Mouse (Mus musculus): ENCODE measurements around the gene Lpcat3. TPM values are rescaled to one million over a fixed set of nuclear protein-coding genes. Genes with fewer than 3 reads are reported as not detected.

The Lpcat3 gene
- total RNA-seq, 2 experiments from 2014 or later: 22.4 to 32.8 TPM

GRCm38 (mm10) chr6:124702784-124703103 is 39.9 kb downstream of the Lpcat3 start:
- peak; percentile 95 for ATAC-seq (ENCODE audit: poor library complexity, severe bottlenecking)

DNA sequence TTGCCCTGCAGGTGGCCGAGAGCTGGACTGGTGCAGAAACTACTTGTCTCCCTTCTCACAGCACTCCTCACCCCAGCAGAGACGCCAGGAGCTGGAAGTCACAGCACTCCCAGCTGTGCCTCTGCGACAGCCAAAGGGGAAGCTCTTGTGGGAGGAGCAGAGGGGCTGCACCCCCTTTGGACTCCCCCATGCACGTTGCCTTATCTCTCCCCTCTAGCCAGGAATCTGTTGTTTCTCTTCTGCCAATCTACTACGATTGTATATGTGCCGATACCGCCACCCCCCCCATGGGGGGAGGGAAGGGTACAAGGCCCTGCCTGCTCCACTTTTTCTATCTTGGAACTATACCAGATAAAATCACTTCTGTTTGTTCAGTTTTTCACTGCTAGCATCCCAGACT is 41.0 kb downstream of the Lpcat3 start:
- ATAC-seq (ENCODE audit: poor library complexity, severe bottlenecking): no peak

DNA sequence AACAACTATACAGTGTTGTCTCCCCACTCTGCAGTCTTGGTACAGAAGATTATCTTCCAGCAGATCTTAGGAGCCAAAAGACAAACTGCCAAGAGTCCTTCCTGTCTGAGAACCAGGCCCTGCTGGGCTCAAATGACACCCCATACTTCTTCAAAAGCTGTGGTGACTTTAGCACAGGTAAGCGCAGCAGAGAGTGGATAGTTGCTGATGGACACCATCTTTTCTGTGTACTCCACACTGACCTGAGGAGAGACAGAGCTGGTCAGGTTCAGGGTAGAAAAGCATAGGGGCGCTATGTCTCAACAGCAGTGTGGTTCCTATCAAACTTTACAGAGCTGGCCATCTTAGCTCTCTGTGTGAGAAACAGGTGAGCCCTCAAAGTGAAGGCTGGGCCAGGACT is 41.6 kb downstream of the Lpcat3 start:
- no peak for ATAC-seq (ENCODE audit: poor library complexity, severe bottlenecking)

- no peak for ATAC-seq (ENCODE audit: poor library complexity, severe bottlenecking)
Observed at GRCm38 (mm10) chr6:124706061-124706627, 43.3 kb downstream of the Lpcat3 start.

DNA sequence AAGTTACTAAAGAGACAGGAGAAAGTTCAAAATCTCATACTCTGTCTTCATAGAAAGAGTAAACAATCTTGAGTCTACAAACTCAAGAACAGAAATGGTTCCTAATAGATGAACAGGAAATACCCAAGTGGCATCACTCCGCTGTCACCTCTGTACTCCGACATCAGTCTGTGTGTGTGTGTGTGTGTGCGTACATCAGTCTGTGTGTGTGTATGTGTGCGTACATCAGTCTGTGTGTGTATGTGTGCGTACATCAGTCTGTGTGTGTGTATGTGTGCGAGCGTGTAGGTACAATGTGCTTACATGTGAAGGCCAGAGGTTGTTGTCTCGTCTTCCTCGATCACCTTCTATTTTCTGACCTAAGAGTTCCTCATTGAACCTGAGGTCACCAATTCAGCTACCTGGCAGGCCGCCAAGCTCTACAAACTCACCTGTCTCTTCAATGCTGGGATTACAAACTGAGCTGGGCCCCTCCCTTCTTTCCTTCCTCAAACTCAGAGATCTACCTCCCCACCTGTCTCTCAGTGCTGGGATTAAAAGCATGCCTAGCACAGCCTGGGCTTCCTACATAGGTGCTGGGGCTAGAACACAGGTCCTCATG is 45.6 kb downstream of the Lpcat3 start:
- ATAC-seq (ENCODE audit: poor library complexity, severe bottlenecking): no peak

GRCm38 (mm10) chr6:124711824-124712782 is 49.3 kb downstream of the Lpcat3 start, which contains the start of the genes Emg1 and Phb2:
Gene Emg1 (minus strand): TSS chr6:124712178.
Gene Phb2 (plus strand): TSS chr6:124712336.
- ATAC-seq (ENCODE audit: poor library complexity, severe bottlenecking): peak; percentile 95

DNA sequence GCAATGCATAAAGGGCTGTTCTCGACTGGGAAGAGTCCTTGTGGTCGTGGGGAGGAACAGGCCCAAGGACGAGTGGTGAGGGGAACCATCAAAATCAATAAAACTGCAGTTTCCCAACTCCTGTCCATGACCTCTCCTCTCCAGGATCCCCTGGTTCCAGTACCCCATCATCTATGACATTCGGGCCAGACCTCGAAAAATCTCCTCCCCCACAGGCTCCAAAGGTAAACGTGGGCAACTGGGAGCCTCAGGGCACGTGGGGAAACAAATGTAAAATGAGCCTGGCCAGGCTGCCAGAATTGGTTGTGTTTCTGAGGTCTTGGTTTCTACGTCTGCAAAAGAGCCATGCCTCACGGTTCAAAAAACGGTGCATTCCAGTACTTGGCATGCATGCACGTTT is 50.1 kb downstream of the Lpcat3 start:
- no peak for ATAC-seq (ENCODE audit: poor library complexity, severe bottlenecking)

DNA sequence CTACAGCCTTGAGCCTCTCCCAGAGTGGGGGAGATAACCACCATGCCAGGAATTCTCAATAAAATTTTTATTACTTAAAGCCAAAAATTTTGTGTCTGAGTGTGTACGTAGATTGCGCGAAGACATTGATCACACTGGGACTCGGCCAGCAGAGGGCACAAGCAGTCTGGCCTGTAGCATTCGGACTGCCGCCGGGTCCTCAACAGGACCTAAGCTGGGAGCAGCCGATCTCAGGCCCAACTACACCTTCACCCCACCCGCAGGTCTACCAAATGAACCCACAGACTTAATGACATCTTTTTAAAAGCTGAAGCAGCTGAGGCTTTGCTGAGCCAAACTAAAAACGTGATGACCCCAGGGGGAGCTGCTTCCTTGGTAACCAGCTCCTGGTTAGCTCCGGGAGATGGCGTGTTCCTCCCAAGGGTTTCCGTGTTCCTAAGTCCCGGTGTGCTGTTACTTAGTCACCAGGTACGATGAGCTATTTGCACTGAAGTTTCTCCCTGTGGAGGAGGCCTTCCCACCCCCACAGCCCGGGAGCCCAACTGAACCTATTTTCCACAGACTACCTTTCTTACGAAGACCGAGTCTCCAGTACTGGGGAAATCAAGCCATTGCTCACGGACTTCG is 54.1 kb downstream of the Lpcat3 start:
- peak; percentile 66 for ATAC-seq (ENCODE audit: poor library complexity, severe bottlenecking)

- no peak for ATAC-seq (ENCODE audit: poor library complexity, severe bottlenecking)
Observed at GRCm38 (mm10) chr6:124717968-124718367, 55.1 kb downstream of the Lpcat3 start.

DNA sequence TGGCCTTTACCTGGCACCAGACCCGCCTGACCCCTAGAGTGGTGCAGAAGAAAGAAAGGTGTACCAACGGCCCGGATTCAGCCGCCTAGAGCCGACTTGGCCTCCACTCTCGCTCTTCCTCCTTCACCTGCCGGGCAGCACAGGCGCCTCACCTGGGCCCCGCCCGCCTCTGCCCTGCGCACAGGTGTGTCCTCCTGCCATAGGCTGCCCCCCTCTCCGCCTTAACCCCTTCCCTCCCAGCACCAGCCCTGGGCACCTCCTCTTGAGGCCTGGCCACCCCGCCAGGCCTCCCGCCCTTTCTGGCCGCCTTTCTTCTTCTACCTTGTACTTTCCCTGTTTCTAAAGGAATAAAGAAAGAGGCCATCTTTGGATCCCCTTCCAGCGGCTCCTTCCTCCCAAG is 55.9 kb downstream of the Lpcat3 start:
- ATAC-seq (ENCODE audit: poor library complexity, severe bottlenecking): no peak

- no peak for ATAC-seq (ENCODE audit: poor library complexity, severe bottlenecking)
Observed at GRCm38 (mm10) chr6:124719354-124719978, 56.6 kb downstream of the Lpcat3 start.

- ATAC-seq (ENCODE audit: poor library complexity, severe bottlenecking): peak; percentile 19; the same call in 1 of the 2 replicates
Observed at GRCm38 (mm10) chr6:124720904-124721303, 58.1 kb downstream of the Lpcat3 start.

GRCm38 (mm10) chr6:124722876-124723473 is 60.1 kb downstream of the Lpcat3 start:
- peak; percentile 1; the same call in 1 of the 2 replicates for ATAC-seq (ENCODE audit: poor library complexity, severe bottlenecking)

- peak; percentile 80 for ATAC-seq (ENCODE audit: poor library complexity, severe bottlenecking)
Observed at GRCm38 (mm10) chr6:124723541-124723940, 60.7 kb downstream of the Lpcat3 start.

DNA sequence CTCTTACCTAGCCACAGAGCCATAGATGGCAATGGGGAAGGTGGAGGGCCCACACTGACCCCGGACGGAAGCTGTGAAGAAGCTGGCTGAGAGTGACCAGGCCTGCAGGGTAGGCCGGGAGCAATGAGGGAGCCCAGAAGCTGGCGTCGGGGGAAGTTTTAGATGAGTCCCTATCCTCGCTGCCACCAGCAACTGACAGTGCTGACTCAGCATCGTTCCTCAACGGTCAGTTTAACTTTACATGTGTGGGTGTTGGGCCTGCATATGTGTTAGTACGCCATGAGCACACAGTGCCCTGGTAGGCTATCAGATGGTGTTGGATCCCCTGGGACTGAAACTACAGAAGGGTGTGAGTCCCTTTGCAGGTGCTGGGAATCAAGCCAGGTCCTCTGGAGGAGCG is 61.6 kb downstream of the Lpcat3 start:
- no peak for ATAC-seq (ENCODE audit: poor library complexity, severe bottlenecking)

GRCm38 (mm10) chr6:124728621-124729020 is 65.8 kb downstream of the Lpcat3 start:
- no peak for ATAC-seq (ENCODE audit: poor library complexity, severe bottlenecking)

DNA sequence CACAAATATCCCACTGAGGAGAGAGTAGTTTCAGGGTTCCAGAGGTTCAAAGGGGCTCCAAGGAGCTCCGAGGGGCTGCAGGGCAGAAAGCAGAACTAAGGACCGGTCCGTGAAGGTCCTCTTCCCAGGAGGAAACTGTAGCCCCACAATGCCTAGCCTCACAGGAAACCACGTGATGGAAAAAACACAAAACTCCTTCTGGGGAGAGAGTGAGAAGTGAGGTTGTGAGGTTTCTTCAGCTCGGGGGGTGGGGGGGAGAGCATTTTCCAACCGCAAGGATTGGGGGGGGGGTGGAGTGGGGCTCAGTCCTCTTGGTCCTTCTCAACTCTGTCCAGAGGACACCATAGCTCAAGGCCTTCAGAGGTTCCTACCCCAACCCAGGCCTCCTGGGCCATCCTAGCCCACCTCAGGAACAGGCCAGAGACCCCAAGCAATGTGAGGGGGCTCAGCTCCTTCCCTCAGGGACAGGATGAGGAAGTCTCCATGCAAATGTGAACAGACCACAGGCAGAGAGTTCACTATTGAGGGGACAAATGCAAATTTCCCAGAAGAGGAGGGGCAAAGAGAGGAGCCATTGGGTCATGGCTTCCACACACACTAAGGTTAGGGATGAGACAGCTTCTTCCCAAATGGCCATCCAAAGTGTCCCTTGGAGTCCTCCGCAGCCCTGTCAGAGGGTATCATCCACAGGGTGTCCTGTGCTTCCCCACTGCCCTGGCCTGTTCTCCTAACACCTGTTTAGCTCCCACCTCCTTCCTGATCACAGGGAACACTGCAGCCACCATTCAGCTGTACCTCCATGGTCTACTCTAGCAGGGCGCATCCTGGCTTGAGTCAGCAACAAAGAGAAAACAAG is 67.3 kb downstream of the Lpcat3 start:
- peak; percentile 64 for ATAC-seq (ENCODE audit: poor library complexity, severe bottlenecking)

DNA sequence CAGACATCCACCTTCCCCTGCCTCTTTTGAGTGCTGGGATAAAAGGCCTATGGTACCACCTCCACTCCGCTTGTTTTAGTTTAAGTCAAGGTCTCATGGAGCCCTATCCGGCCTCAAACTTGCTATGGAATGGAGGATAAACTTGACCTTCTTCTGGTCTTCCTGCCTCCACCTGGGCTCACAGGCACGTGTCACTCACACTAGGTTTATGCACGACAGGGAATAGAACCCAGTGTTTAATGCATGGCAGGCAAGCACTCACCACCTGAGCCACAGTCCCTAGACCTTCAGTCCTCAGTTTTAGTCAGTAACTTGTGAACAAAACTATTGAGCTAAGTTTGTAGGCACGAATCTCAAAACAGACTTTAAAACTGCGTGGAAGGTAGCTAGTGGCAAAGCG is 68.2 kb downstream of the Lpcat3 start:
- no peak for ATAC-seq (ENCODE audit: poor library complexity, severe bottlenecking)
